Mouse (Mus musculus) embryo, embryonic 10.5 days (tissue): ENCODE data around the gene Pskh1.
A peak's percentile ranks its signal among the peaks of the same experiment; 100 is the strongest.

Source experiments
- DNase-seq: peaks from one replicate; pipeline ENCODE4 v3.0.0-alpha.2; 2015; ENCODE audit warnings: low spot score

Pskh1 gene

DNA sequence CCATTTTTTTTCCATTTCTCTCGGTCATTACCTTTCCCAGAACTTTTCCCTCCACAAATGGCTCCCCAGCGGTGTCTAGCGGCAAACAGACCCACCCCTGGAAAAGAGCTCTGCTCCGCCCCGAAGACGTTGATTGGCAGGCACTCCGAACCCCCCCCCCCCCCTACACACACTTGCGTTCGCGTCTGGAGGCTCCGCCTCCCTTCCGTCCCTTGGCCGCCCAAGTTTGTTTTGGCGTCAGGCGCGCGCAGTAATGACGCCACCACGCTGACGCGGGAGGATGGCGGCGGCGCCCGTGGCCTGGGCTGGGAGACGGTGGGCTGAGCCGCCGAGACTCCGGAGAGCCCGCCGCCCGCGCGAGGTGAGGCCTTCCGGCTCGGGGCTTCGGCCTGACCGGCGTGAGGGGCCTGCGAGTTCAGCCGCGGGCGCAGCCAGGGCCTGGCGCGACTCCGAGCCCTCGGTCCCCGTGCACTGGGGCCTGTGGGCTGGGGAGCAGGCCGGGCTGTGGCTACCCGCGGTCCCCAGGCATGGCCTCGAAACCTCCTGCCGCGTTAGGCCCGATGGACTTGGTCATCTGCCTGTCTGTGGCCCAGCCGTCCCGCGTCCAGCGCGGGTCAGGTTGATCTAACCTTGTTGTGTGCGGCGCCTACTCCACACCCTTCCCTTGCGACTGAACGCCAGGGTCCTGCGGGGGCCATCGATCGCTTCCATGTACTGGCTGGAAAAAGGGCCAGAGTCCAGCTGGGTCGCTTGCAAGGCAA, at the start of gene Pskh1:
Gene Pskh1 (plus strand): TSS at position 262 of the 761 bp plus-strand sequence.
- DNase-seq, result peak; percentile 95

DNA sequence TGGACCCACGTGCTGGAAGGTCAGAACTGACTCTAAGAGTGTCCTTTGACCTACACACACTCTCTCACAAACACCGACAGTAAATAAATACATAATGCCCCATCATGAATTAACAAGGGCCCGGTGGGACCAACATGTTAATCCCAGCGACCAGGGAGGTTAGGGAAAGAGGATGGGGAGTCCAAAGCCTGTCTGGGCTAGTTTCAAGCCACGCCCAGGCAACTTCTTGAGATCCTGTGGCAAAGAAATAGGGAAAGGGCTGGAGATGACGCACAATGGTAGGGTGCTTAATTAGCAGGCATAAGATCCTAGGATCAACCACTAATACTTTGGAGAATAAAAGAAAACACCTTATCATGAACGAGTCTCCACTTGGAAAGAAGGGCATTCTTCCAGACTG, 49.6 kb upstream of the Pskh1 start:
- DNase-seq, result no peak

DNA sequence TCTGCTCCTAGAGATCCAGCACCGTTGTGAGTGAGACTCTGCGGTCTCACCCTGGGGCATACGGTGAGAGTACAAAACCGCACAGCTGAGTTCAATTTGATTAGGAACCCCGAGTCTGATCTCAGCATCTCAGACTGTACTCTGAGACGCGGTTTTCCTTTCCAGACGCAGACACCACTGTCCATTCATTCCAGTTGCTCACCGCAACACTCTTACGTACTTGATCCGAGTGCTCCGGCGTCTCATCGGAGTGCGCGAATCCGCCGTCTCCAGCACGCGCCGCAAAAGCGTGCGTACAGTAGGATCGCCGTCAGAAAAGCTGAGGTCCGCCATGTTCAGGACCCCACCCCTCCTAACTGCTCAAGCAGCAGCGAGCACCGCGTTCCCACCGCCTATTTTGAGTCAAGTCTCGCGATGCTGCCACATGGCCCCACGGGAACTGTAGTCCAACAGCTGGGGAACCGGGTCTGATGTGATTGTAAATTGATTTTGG, 48.5 kb upstream of the Pskh1 start:
- peak; percentile 98 for DNase-seq

DNA sequence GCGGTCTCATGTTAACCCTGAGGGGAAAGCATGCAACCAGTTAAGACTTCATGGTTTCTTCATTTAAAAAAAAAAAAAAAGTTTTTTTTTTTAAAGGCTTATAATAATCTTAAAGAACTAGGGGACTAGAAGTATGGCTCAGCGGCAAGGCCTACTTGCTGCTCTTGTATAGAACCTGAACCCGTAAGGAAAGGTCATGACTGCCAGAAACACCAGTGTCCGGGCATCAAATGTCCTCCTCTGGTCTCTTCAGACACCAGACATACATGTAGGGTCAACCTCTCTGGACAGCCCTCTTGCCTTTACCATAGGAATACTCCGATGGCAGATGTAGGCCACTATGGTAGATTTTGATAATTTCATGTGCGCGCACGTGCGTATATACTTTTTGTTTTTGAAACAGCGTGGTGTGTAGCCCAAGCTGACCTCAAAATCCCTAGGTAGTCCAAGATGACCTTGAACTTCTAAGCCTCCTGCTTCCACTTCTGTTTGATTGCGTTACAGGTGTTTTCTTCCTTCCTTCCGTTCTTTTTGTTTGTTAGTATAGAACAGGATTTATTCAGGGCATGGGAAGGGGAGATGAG, 48.0 kb upstream of the Pskh1 start:
- DNase-seq, result no peak

- no peak for DNase-seq
Observed at GRCm38 (mm10) chr8:105853178-105853577, 47.1 kb upstream of the Pskh1 start, which contains the start of gene Cenpt. Cenpt (minus strand) TSS chr8:105853278.

GRCm38 (mm10) chr8:105854303-105854702, 45.9 kb upstream of the Pskh1 start:
- no peak for DNase-seq

DNA sequence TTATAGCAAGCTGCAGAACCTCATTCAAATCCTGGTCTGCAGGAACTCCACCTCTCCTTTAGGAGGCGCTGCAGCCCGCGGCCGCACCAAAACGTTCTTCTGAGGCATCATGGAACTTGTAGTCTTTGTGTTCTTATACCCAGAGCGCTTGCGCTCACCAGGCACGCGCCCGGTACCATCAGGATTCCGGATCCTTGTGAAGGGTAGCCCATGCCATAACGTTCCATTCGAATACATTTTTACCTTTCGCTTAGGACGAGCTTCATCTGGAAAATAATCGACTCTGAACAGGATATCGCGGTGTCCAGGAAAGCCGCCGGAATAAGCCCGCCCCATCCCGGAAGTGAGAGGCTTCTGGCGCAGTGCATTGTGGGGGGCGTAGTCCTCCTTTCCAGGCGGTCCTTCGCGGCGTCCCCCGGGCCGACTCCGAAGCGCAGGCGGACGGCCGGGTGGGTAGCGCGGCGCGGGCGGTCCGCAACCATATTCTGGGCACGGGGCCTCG, 45.5 kb upstream of the Pskh1 start, which contains the start of gene Thap11:
Gene Thap11 (plus strand): TSS at position 418 of the 502 bp plus-strand sequence.
- DNase-seq, result peak; percentile 97

DNA sequence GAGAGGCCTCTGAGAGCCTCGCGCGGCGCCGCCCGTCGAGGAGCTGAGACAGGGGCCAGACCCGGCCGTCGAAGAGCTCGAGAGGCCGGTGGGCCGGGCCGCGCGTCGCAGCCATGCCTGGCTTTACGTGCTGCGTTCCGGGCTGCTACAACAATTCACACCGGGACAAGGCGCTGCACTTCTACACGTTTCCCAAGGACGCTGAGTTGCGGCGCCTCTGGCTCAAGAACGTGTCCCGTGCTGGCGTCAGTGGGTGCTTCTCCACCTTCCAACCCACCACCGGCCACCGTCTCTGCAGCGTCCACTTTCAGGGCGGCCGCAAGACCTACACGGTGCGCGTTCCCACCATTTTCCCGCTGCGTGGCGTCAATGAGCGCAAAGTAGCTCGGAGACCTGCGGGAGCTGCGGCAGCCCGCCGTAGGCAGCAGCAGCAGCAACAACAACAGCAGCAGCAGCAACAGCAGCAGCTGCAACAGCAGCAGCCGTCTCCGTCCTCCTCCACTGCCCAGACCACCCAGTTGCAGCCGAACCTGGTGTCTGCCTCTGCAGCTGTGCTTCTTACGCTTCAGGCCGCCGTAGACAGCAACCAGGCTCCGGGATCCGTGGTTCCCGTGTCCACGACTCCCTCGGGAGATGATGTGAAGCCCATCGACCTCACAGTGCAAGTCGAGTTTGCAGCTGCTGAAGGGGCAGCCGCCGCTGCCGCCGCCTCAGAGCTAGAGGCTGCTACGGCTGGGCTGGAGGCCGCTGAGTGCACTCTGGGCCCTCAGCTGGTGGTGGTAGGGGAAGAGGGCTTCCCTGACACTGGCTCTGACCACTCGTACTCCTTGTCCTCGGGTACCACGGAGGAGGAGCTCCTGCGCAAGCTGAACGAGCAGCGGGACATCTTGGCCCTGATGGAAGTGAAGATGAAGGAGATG, 44.7 kb upstream of the Pskh1 start:
- no peak for DNase-seq

GRCm38 (mm10) chr8:105856168-105856835, 43.9 kb upstream of the Pskh1 start:
- no peak for DNase-seq

- no peak for DNase-seq
Observed at GRCm38 (mm10) chr8:105858495-105858894, 41.7 kb upstream of the Pskh1 start.

DNA sequence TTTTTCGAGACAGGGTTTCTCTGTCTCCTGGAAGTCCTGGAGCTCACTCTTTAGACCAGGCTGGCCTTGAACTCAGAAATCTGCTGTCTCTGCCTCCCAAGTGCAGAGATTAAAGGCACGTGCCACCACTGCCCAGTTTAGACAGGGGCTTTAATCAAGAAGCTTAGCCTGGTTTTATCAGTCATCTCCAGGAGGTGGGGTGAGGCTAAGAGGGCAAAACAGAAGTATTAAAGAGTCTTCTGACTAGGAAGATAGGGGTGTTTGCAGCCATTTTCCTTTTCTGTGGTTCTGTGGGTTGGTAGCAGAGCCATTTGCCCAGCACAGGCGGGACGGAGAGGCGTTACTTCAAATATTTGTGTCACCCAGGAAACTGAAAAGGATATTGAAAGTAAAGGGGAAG, 40.9 kb upstream of the Pskh1 start:
- no peak for DNase-seq

GRCm38 (mm10) chr8:105860143-105860981, 39.9 kb upstream of the Pskh1 start, which contains the start of gene Nutf2:
Nutf2 (plus strand) TSS chr8:105860580.
- DNase-seq, result peak; percentile 99

DNA sequence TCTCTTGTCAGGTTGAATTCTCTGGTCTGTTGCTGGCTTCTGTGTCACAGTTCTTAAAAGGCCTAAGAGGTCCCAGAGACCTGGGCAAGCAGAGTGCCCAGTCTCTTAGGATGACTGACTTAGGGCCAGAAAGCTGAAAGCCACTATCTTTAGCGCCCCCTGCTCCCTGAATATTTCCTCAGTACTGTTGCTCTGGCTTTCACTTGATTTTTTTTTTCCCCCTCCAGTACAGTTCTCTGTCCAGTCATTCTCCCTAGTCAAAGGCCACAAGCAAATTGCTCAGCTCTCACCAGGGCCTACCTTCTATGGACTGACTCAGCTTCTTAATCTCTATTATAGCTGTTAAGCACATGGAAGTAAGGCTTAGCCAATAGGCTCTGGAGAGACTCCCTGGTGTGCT, 38.3 kb upstream of the Pskh1 start:
- peak; percentile 52 for DNase-seq

DNA sequence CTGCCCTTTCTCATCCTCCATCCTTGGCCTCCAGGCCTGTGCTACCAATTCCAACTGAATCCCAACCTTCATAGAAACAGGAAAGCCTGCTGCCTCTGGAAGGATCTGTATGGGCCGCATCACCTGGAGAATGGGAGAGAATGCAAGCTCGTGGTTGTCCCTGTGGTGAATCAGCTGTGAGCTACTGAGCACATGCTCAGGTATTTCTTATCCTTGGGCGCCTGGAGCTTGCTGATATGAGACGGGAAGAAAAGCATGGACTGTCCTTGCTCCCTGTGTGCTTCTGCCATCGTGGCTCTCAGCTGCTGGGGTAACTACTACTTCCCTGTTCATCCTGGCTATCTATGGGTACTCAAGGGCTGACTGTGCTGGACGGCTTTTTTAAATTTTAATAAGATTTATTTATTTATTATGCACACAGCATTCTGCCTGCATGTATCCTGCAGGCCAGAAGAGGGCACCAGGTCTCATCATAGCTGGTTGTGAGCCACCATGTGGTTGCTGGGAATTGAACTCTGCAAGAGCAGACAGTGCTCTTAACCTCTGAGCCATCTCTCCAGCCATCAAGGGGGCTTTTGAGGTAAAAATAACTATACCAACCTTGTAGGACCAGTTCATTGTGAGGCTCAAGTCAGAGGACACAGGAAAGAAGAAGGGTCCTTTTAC, 33.7 kb upstream of the Pskh1 start:
- DNase-seq, result peak; percentile 7

DNA sequence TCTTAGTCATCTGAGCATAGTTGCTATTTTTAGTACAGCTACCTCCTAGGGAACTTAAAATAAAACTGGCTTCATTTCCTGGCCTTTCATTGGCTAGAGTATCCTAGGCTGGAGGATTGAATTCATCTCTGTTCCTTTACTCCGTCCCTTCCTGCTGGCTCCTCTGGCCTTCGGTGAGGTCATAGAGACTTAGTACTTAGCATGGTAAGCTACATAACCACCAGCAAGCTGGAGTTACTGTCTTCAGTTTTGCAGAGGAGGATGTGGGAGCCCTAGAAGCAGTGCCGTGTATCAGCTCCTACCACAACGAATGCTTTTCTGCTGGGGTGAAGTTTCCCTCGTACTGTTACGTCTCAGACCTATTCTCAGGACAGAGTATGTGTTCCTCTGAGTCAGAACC, 25.9 kb upstream of the Pskh1 start:
- no peak for DNase-seq

DNA sequence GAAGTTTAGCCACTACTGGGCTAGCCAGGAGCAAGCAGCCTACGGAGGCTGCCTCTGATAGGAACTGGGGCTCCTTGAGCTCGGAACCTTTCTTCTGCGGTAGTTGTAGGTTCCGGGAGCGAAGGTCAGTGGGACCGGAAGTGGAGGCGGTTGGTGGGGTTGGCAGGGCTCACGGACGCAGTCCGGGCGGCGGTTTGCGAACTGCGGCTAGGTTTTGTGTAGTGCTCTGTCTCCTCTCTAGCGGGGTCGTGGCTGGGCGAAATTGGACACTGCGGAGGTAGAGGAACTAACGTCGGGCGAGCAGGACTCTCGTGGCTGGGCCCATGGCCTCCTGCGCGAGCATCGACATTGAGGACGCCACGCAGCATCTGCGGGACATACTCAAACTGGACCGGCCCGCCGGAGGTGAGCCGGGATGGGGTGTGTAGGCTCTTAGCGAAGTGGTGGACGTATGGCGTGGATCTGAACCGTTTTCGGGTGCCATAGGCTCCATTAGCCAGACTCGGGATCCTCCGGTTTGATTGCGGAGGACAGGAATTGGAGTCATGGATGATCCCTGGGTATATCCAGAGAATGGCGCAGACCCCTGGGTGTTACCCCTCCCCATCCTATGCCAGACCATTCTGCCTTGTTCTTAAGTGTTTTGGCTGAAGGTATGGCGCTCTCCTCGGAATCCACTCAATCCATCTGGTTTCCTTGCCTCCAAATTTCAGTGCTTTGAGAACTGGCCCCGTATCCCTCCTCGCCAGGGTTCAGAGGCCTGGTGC, 19.3 kb upstream of the Pskh1 start, which contains the start of gene Edc4:
Gene Edc4 (plus strand): TSS at position 128 of the 767 bp plus-strand sequence.
- DNase-seq, result peak; percentile 92

- DNase-seq, result no peak
Observed at GRCm38 (mm10) chr8:105889756-105890465, 10.3 kb upstream of the Pskh1 start.

DNA sequence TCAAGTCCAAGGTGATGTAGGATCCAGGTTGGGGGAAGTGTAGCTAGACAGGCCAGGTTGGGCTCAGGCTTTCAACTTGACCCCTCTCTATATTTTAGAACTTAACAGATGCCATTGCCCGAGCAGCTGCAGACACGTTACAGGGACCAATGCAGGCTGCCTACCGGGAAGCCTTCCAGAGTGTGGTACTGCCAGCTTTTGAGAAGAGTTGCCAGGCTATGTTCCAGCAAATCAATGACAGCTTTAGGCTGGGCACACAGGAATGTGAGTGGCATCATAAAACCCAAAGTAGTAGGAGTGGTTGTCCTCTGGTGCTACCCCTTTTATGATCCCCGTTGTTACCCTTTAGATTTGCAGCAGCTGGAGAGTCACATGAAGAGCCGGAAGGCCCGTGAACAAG, 9.4 kb upstream of the Pskh1 start:
- no peak for DNase-seq
